Mouse (Mus musculus): ENCODE results near the gene Calhm6. TPM values are rescaled to one million over a fixed set of nuclear protein-coding genes. Genes with fewer than 3 reads are reported as not detected.

The Calhm6 gene
- polyA plus RNA-seq, 1 experiment from 2014 or later = 1.1 TPM

DNA sequence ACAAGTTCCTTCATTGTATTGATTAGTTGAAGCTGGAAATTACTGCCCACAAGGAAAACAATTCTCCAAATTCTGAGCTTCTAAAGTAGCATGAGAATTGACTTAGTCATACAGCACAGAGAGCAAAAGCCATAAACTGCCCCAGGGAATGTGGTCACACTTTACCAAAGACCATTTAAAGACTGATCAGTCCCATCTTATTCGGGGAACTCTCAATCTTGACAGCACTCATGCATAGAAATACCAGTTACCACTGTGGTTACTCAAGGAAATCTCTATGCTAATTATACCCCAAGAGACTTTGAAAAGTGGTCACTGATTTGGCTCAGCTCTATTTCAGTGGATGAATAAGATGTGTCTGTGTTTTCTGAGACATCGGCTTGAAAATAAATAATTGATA, 32.6 kb downstream of the Calhm6 start:
- Histone ChIP-seq H3K27ac (replicated peaks) (no peak overlapping the region), H3K4me2 (no peak overlapping the region), H3K9ac (replicated peaks) (no peak overlapping the region), H3K9me3 (replicated peaks) (no peaks in the 10 kb centered on the region), H3K27me3 (replicated peaks) (no peaks in the 10 kb centered on the region), H3K4me1 (peaks cover 4% of the 10 kb centered on the region; the same call in 1 of the 2 replicates), H3K4me3 (replicated peaks) (no peak overlapping the region), H3K36me3 (no peaks in the 10 kb centered on the region)
- no peak for ATAC-seq (ENCODE audit: low FRiP score)
- WGBS = 59% methylated on average over 2 of the region's 2 CpGs

DNA sequence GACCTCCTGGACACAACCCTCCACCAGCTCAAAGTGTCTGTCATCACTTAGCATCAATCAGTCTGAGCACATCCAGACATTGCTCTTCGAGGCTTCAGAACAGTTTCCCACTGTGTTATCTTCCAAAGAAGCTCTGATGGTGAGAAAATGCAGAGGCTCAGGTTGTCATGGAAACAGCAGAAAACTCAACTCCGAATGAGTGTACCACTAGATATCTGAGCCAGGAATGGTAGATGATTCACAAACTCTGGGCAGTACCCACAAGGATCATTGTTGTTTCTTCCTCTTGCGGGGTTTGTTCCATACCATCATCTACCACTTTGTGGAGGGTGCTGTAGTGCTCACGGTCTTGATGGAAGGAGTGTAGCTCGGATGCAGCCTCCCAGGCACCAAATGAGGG, 35.9 kb downstream of the Calhm6 start:
- H3K9me3 ChIP-seq (replicated peaks) = no peaks in the 10 kb centered on the region
- WGBS = 77% methylated on average over 5 of the region's 5 CpGs
- no peak overlapping the region for H3K9ac ChIP-seq (replicated peaks)
- no peak overlapping the region for H3K4me3 ChIP-seq (replicated peaks)
- H3K36me3 ChIP-seq = no peaks in the 10 kb centered on the region
- ATAC-seq (ENCODE audit: low FRiP score) = no peak
- no peaks in the 10 kb centered on the region for H3K27me3 ChIP-seq (replicated peaks)
- H3K4me1 ChIP-seq = peaks cover 4% of the 10 kb centered on the region; the same call in 1 of the 2 replicates
- H3K4me2 ChIP-seq = no peak overlapping the region
- H3K27ac ChIP-seq (replicated peaks) = no peak overlapping the region

DNA sequence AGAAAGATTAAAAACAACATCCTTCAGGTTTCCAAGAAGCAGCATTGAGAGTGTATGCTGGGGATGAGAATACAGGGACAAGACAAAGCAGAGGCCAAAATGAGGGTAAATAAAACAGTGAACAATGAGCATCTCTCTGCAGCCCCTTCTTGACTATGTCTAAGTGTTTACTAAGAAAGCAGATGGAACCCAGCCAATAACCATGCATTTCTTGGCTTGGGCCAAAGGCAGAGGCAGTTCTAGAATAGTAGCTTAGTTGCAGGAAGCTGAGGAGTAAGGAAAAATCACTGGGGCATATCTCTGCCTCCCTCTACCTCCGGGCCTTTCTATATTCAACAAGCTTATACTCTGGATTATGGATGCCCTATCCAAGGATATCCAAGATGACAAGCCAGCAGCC, 37.3 kb downstream of the Calhm6 start:
- Histone ChIP-seq H3K4me2 (no peak overlapping the region), H3K27ac (replicated peaks) (no peak overlapping the region), H3K9ac (replicated peaks) (no peak overlapping the region), H3K4me1 (no peaks in the 10 kb centered on the region), H3K36me3 (no peaks in the 10 kb centered on the region), H3K9me3 (replicated peaks) (no peaks in the 10 kb centered on the region), H3K4me3 (replicated peaks) (no peak overlapping the region), H3K27me3 (replicated peaks) (no peaks in the 10 kb centered on the region)
- WGBS = 90% methylated on average over 1 of the region's 1 CpGs
- no peak for ATAC-seq (ENCODE audit: low FRiP score)

DNA sequence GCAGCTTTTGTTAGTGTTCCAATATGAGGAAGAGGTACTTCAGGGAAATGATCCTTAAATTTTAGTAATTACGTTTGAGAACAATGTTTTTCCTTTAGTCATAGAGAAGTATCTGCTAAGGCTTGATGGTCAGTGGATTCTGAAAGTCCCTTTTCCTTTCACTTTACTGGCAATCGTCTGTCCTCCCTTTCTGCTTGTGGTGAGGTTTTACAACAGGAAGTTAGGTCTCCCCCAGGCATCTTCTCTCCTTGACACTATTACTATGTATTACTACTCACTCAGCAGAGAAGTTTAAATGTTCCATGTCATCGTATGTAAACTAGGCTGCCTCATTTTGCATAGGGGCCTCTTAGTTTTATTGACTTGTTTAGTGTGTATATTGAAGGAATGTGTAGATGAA, 38.3 kb downstream of the Calhm6 start:
- WGBS = 64% methylated on average over 3 of the region's 3 CpGs
- Histone ChIP-seq H3K9me3 (replicated peaks) (no peaks in the 10 kb centered on the region), H3K9ac (replicated peaks) (no peak overlapping the region), H3K27ac (replicated peaks) (no peak overlapping the region), H3K27me3 (replicated peaks) (no peaks in the 10 kb centered on the region), H3K4me1 (no peaks in the 10 kb centered on the region), H3K4me3 (replicated peaks) (no peak overlapping the region), H3K36me3 (no peaks in the 10 kb centered on the region), H3K4me2 (no peak overlapping the region)
- ATAC-seq (ENCODE audit: low FRiP score) = no peak

DNA sequence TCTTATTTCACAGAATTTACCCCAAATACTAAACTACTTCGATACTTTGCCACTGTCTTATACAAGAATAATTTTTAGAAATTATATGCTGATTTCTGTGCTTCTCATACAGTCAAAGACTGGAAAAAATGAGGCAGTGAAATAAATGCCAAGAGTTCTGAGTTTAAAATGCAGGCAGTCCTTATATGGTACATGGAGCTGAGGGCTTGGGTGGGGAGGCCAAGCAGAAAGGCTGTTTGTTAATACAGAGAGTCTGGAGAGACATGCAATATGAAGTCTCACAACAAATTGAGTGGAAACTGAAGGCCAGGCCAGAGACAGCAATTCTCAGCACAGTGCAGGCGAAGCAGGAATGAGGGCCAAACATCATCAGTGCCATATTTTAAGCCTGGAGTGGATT, 39.3 kb downstream of the Calhm6 start:
- Histone ChIP-seq H3K9me3 (replicated peaks) (no peaks in the 10 kb centered on the region), H3K4me3 (replicated peaks) (no peak overlapping the region), H3K27me3 (replicated peaks) (no peaks in the 10 kb centered on the region), H3K27ac (replicated peaks) (no peak overlapping the region), H3K4me2 (no peak overlapping the region), H3K36me3 (no peaks in the 10 kb centered on the region), H3K4me1 (no peaks in the 10 kb centered on the region), H3K9ac (replicated peaks) (no peak overlapping the region)
- WGBS = 95% methylated on average over 2 of the region's 2 CpGs
- ATAC-seq (ENCODE audit: low FRiP score) = no peak

DNA sequence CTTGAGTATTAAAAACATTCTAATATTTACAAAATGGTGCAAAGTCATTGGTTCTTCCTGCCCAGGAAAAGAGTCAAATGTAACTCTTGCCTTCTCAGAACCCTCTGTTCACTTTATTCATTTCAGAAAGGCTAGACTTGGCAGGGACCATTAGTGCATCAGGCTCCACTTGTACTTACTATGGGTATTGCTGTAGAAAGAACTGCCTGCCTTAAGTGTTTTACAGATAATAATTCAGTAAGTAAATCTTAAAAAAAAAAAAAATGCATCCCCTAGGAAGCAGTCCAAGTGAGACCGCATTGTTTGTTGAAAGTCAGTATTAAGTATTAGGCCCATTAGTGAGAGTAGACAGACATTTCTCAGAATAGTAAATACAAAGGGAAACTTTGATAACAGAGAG, 41.3 kb downstream of the Calhm6 start:
- Histone ChIP-seq H3K4me3 (replicated peaks) (no peak overlapping the region), H3K9me3 (replicated peaks) (no peaks in the 10 kb centered on the region), H3K4me2 (no peak overlapping the region), H3K36me3 (no peaks in the 10 kb centered on the region), H3K27me3 (replicated peaks) (no peaks in the 10 kb centered on the region), H3K9ac (replicated peaks) (no peak overlapping the region), H3K27ac (replicated peaks) (no peak overlapping the region), H3K4me1 (no peaks in the 10 kb centered on the region)
- no peak for ATAC-seq (ENCODE audit: low FRiP score)
- WGBS = 93% methylated on average over 1 of the region's 1 CpGs

Other genes starting within 250 kb of the Calhm6 start
- gene Rsph4a, start 222.9 kb downstream of the Calhm6 start, polyA plus RNA-seq (2015; fragmentation: Nextera tagmentation; extraction: Ambion mirVana) = 1.2 and 1.5 TPM in 2 replicates
- gene Zup1, start 176.7 kb downstream of the Calhm6 start, polyA plus RNA-seq (2015; fragmentation: Nextera tagmentation; extraction: Ambion mirVana) = 19.6 and 21.4 TPM in 2 replicates
- 116 and 129 TPM in 2 replicates for gene Rwdd1, start 108.4 kb downstream of the Calhm6 start, polyA plus RNA-seq (2015; fragmentation: Nextera tagmentation; extraction: Ambion mirVana)
- gene Trappc3l, start 90.4 kb downstream of the Calhm6 start, polyA plus RNA-seq (2015; fragmentation: Nextera tagmentation; extraction: Ambion mirVana) = 0.42 and 0.91 TPM in 2 replicates
- not detected in 2 replicates for gene Calhm4, start 83.7 kb downstream of the Calhm6 start, polyA plus RNA-seq (2015; fragmentation: Nextera tagmentation; extraction: Ambion mirVana)
- gene Calhm5, start 31.5 kb downstream of the Calhm6 start, polyA plus RNA-seq (2015; fragmentation: Nextera tagmentation; extraction: Ambion mirVana) = 0.92 and 1.1 TPM in 2 replicates
- gene Dse, start 79.7 kb upstream of the Calhm6 start, polyA plus RNA-seq (2015; fragmentation: Nextera tagmentation; extraction: Ambion mirVana) = 7.9 and 9.2 TPM in 2 replicates
- gene Tspyl1, start 154.2 kb upstream of the Calhm6 start, polyA plus RNA-seq (2015; fragmentation: Nextera tagmentation; extraction: Ambion mirVana) = 139 and 158 TPM in 2 replicates
- 348 and 414 TPM in 2 replicates for gene Tspyl4, start 169.5 kb upstream of the Calhm6 start, polyA plus RNA-seq (2015; fragmentation: Nextera tagmentation; extraction: Ambion mirVana)